Mouse (Mus musculus) frontal cortex, postnatal 25 days (tissue): Measurements from ENCODE around the gene Bloc1s6.
A peak's percentile ranks its signal among the peaks of the same experiment; 100 is the strongest.

ENCODE experiments used
- DNase-seq, 2 experiments: peaks; one replicate each; pipeline ENCODE4 v3.0.0; 2022; ENCODE audit warnings: low spot score in 2 of 2

The Bloc1s6 gene

DNA sequence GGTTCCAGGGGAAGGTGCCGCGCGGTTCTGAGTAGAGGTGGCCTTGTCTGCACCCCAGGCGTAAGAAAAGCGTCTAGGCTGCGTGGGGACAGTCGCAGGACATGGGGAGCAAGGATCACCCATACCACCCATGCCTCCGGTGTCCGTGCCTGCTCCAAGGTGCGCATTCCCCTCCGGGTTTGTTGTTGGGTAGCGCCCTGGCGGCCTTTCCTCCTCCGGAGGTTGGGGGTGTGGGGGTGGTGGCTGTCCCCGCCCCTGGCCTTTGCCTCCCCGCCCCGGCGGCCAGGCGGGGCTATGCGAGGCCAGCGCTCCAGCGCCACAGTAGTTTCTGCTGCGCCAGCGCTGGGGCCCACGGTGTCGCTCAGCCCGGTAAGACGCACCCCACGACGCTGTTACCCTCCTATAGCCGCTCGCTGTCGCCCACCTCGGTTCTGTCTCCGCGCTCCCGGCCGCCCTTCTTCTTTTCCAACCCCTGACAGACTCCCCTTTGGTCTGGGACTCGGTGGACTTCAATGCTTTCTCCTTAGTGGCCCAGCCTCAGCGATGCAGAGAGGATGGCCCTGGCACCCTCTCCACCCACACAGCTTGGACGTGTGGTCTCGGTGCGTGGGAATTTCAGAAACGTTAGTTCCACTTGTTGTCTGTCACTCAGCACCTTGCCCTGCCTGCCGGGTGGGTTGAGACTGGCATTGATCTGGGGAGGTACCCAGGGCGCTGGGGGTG is 26.9 kb downstream of the Bloc1s6 start, which contains the start of gene Sqor:
Gene Sqor (plus strand): TSS at position 167 of the 723 bp plus-strand sequence.
- peak in 1 of 2 experiments; percentile 7 for DNase-seq

DNA sequence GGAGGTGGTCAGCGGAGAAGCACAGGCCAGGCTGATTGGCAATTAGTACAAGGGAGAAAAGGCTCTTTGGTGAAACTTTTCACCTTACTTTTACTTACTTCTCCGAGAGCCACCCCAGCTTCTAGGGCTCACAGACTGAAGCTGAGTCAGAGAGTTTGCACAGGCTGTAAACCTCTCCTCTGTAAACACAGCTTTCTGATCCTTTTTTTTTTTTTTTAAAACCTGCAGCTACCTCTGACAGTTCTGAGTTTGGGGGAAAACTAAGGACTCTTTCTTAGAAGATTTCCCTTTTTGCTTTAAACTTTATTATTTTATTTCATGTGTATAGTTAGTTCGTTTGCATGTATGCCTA is 27.5 kb downstream of the Bloc1s6 start:
- DNase-seq = no peak

DNA sequence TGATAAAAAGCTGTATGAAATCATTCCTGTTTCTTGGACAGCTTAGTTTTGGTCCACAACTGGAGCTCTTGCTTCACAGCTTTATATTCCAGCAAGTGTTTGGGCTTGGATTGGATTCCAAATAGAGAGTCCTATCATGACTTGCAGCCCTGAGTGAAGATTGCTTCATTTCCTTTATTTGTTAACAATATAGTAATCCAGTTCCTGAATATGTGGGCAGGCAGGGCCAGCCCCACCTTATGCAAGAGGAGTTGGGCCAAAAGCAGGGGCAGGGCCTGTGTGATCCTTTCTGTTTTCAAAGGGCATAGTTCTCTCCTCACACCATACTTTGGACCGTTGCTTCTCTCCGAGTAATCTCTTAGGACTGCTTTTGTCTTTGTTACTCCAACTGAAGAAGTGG is 32.7 kb downstream of the Bloc1s6 start:
- DNase-seq = no peak

DNA sequence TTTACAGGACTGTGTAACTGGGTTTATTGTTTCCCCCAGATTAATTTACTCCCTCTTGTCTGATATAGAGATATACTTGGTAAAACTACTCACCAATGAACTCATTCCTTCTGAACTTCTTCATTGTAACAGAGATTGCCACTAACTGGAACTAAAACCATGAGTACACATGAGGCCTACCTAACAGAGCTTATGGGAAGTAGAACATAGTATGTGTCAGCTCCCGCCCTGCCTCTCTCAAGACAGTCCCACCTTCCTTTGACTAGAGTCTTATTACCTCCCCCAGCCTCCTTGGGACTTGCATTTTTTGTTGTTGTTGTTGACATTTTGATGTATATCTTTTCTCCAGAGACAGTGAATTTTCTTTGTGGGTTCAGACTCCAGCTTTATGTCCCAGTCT is 34.6 kb downstream of the Bloc1s6 start:
- no peak for DNase-seq

DNA sequence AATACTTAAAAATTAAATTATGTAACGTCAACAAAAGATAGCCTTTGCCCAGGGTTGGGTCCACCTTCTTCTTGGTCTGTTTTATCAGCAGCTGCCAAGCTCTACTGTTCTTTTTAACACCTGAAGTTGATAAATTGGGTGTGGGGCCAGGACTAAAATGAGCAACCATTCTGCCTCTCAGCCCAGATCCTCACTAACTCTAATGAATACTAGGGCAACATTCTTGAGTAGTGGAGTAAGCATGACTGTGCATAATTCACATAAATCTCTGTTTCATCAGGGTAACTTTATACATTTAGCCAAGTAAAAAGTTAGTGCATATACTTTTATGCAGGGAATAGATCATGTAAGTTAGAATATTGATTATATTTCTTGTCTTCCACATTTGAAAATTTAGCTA is 37.2 kb downstream of the Bloc1s6 start:
- no peak for DNase-seq

DNA sequence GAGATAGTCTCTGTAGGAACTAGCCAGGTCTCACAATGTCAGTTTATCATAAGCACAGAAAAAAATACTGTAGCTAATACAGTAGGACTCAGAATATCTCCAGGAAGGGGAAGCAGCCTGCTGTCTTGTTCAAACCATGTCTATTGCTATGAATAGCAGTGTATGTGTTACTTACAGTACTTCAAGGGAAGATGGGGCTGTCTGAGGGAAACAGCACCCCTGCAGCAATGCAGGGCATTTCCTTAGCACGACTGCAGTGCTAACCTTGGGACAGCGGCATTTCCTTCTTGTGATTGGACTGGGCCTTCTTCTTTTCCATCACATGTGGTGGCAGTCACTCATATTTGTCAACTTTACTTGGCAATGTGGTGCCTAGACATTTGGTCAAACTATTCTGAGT is 38.5 kb downstream of the Bloc1s6 start:
- DNase-seq = no peak

DNA sequence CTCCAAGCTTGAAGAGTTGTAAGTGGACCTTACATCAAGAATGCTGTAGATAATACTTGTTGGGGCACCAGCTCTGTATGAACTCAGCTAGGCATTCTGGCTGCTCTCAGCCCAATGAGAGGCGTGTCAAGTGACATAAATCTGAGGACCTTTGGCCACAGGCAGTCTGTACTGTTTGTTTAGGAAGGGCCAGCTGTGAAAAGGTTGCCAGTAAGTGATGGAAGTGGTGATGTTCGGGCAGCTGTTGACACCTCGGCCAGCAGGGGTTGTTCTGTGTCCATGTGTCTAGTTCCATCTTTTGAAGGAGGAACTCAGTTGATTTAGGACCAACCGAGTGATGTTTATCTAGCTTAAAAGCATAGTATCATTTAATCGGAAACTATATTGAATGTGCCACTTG is 41.7 kb downstream of the Bloc1s6 start:
- no peak for DNase-seq

DNA sequence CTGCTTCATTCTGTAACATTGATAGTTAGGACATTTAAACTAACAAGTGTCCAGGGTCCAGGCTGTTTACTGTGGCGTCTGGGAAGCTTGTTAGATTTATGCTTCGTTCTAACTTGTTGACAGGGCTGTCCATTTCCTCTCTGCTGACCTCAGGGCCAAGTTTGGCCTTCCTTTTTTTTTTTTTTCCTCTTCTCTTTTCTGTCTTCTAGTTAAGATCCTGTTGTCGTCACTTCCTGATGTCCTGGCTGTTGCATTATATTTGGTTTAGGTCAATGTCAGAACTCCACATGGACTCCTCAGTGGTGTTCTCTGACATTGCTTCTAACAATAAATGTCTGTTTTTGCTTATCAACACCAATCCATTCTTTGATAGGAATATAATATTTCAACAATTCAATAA is 42.1 kb downstream of the Bloc1s6 start:
- no peak for DNase-seq

DNA sequence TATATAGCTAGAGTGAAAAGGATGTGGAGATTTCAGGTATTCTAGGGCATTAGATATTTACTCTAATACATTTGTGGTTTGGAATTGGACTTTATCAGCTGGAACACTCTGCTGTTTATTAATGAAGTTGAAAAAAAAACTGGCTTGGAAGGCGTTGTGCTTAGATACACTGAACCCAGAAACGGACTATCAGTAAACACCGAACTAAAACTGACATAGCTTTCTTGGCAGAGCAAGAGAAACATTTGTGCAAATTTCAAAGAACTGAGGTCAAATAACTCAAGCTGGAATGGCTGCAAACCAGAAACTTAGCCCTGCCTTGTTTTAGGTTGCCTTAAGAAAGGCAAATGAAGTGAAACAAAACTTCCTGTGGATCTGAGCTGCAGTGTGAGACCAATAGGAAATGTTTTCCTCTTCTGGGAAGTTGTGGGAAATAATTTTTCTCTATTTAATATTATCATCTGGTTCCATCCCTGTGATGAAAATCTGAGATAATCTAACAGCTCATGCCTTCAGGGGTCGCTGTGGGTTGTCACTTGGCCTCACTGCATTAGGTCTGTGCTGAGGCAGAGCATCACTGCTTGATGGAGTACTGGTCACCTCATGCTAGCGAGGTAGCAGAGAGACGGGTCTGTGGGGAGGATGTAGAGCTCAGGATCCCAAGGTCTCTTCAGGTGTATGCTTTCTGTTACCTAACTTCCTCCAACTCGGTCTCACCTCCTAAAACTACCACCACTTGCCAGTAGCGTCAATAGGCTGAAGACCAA is 43.5 kb downstream of the Bloc1s6 start:
- DNase-seq = no peak

DNA sequence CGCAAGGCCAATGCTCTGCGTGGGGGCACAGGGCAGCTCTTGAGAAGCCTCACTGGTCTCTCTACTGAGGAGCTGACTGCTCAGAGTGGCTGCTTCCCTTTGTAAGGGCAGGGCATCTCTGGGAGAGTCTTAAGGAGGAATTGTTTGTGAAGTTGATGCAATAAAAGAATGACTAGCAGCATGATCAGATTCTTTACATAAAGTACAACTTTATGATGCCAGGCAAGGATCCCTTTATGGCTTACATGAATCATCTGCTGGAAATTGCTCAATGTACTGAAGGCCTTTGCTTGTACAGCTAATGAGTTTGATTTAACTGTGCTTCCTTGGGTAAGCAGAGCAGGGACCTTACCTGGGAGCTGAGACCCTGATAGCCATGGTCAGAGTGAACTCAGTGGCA is 45.4 kb downstream of the Bloc1s6 start:
- DNase-seq = no peak

DNA sequence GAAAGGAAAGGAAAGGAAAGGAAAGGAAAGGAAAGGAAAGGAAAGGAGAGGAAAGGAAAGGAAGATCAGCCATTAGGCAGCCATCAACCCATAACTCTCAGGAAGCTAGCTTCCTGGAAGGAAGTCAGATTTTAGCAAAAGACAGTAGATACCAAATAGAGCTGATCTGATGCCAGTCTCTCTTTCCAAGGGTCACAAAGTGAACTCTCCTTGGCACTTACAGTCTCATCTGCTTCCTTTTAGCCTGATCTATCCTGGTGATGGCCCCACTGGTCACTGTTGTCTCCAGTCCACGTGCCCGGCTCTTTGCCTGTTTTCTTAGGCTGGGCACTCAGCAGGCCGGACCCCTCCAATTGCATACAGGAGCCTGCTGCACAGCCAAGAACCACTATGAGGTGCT is 46.4 kb downstream of the Bloc1s6 start:
- DNase-seq = no peak

DNA sequence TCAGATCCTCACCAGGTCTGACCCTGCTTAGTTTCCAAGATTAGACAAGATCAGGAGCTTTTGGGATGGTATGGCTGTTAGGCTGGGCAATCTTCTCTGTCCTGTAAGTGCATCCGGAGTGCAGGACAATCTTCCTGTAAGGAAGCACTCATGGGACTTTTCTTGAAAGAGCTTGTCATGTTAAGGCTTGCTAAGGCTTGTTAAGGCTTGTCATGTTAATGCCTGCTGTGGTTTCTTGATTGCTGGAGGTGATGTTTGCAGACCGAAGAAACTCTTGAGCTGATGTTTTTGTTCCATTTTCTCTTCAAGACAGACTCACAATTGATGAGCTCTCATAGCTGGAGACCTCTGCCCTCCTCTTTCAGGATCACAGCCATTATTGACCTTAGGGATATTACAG is 47.9 kb downstream of the Bloc1s6 start:
- no peak for DNase-seq

DNA sequence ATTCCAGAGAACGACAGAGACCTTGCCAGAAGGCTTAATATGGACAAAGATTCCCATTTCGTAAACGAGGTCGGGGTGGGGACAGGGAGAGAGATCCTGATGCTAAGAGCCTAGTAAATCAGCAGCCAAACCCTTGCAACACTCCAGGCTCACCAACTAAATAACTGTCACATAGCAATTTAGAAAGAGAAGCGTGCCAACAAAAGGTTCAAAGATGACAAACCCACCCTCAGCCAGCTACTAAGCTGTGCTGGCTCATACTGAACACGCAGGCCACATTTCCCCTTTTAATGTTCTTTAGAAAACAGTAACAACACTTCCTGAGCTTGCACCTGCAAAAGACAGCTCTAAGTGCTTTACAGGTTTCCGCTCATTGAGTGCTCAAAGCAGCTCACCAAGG is 51.0 kb downstream of the Bloc1s6 start:
- DNase-seq = no peak

DNA sequence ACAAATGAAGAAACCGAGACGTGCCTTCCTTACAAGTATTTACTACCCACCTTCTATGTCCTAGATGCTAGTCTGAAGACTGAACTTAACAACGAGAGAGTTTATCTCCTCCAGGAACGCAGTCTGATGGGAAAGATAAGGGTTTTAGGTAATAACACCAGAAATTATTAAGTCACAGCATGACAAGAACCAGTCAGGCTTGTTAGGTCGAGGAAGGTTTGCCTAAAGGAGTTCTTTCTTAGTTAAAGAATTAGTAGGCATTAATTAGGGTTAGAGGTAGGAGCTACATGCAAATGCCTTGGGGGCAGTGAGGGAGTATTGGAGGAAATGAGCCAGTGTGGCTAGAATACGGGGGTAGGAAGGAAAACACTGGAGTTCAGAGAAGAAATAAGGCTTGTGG is 51.4 kb downstream of the Bloc1s6 start:
- DNase-seq = no peak
